Mouse (Mus musculus) G1E (cell line): ENCODE data around the gene Mecom.

ENCODE experiments used
- CTCF ChIP-seq: IDR thresholded peaks from 2 replicates; pipeline ENCODE4 v1.5.1; 2012; ENCODE audit warnings: low read depth, low read length, inconsistent platforms, mixed read lengths
- GATA1 ChIP-seq: IDR thresholded peaks from 2 replicates; pipeline ENCODE4 v1.6.1; 2012; ENCODE audit warnings: borderline replicate concordance, low read length, inconsistent platforms, mixed read lengths
- TAL1 ChIP-seq: conservative IDR thresholded peaks from 2 replicates; pipeline ENCODE4 v1.6.1; 2012; ENCODE audit warnings: low read depth, low read length, inconsistent platforms, mixed read lengths

DNA sequence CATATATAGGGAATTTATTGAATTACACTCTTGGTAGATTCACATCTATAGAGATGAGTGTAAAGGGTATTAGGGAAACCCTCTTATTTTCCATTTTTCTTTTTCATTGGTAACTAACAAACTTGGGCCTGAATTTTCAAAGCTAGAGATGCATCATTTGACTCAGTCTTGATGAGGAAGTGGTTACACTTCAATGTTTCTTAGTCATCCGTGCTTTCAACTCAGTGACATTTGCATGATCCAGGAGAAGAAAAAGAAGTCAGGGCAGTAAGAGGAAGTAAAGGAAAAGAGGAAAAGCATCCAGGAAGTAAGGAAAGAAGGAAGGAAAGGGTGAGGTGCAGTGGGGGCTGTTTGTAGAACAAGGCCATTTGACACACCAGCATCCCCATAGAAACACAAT is 556.3 kb downstream of the Mecom start:
- TF ChIP-seq CTCF (no peak), TAL1 (no peak), GATA1 (no peak)
